Mouse (Mus musculus) fibroblast of lung, adult 2 months (primary cell): ENCODE results near the gene Ranbp6.

Source experiments
- DNase-seq: peaks from one replicate; pipeline ENCODE4 v3.0.0-alpha.2; 2011; ENCODE audit warnings: low read depth

Gene Ranbp6

GRCm38 (mm10) chr19:29805917-29806785 lies 6.6 kb downstream of the Ranbp6 start, which contains the start of gene 9930021J03Rik:
9930021J03Rik (minus strand) TSS chr19:29805989.
- DNase-seq = peak; percentile 95

- no peak for DNase-seq
Measured at GRCm38 (mm10) chr19:29805101-29805916, 7.5 kb downstream of the Ranbp6 start.

- no peak for DNase-seq
Measured at GRCm38 (mm10) chr19:29803946-29804345, 8.8 kb downstream of the Ranbp6 start.

GRCm38 (mm10) chr19:29797371-29797770 lies 15.4 kb downstream of the Ranbp6 start:
- no peak for DNase-seq

- DNase-seq = no peak
Measured at GRCm38 (mm10) chr19:29787997-29788396, 24.8 kb downstream of the Ranbp6 start.

GRCm38 (mm10) chr19:29782914-29783313 lies 29.9 kb downstream of the Ranbp6 start:
- no peak for DNase-seq
